9 mouse cellular contexts compared by ENCODE assay signal in the genomic region with DNA sequence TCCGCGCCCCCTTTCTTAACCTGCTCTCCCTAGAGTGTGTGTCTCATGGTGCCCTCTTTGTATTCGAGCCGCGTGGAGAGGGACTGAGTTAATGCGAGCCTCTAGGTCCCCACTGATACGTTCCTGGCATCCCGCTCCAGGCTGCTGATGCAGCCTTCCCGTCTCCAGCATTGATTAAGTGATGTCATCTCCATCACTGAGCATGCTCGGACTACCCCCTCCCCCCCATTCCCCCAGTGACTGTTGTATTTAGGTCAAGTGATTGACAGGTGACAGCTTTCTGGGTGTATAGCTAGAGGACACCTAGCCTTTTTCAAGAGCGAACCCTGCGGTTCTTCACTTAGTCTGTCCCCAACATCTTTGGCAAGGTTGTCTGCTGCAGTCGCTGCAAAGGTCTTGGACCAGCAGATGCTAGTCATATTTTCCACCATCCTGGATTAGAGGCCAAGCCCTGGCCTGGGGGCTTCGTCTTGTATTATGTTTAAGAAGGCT. TPM values are rescaled to one million over a fixed set of nuclear protein-coding genes. Genes with fewer than 3 reads are reported as not detected.
DNase-seq lines count a peak whose midpoint lies in the region; ATAC-seq and TF ChIP-seq lines count a peak whose summit lies in the region.
"Had no signal": no experiment of that assay in that cellular context is flagged by ENCODE, and none has a peak within 500 bp of the region (broad histone marks: within the 10 kb centered on the region; RNA-seq: fewer than 3 reads in every experiment).

No protein-coding gene starts in this region.

- no peaks in the 10 kb centered on the region for H3K36me3 ChIP-seq in heart, embryonic 10.5 days
- peaks cover 10% of the 10 kb centered on the region; the same call in 1 of the 2 replicates for H3K36me3 ChIP-seq in hindbrain, embryonic 14.5 days (replicated peaks; ENCODE audit: control insufficient read depth, insufficient read depth)
- peaks cover 33% of the 10 kb centered on the region for H3K36me3 ChIP-seq in midbrain, embryonic 10.5 days

- peak overlapping the region; percentile 73 for H3K4me2 ChIP-seq in hindbrain, embryonic 14.5 days (replicated peaks)

- peaks cover 23% of the 10 kb centered on the region for H3K27me3 ChIP-seq in heart, embryonic 10.5 days (ENCODE audit: insufficient read depth, poor library complexity, severe bottlenecking)
- H3K27me3 ChIP-seq in hindbrain, embryonic 14.5 days (ENCODE audit: control insufficient read depth, insufficient read depth, low read length): no peaks in the 10 kb centered on the region
- H3K27me3 ChIP-seq in midbrain, embryonic 10.5 days (ENCODE audit: low read depth, poor library complexity, severe bottlenecking): no peaks in the 10 kb centered on the region

- no peak for TF ChIP-seq CTCF in gastrocnemius, adult 2 months (IDR thresholded peaks at IDR 0.05)

- no peak for DNase-seq in heart, embryonic 10.5 days (ENCODE audit: low spot score)
- no peak for DNase-seq in heart, adult 8-10 months (ENCODE audit: low spot score)
- DNase-seq in embryo, embryonic 10 days (ENCODE audit: low spot score): peak; percentile 60
- DNase-seq in hindbrain, embryonic 14.5 days (ENCODE audit: low spot score): peak; percentile 65
- DNase-seq in midbrain, embryonic 10.5 days (ENCODE audit: low spot score): peak; percentile 65
- DNase-seq in adrenal gland, postnatal 4 days (ENCODE audit: low spot score in 2 of 2): no peak
- DNase-seq in urinary bladder, postnatal 10 days (ENCODE audit: low spot score): no peak
- DNase-seq in gastrocnemius, adult 2 months: no peak

- peak overlapping the region; percentile 99 for H3K9ac ChIP-seq in hindbrain, embryonic 14.5 days

- intact Hi-C loops in gastrocnemius, adult 2 months (cut with DNase I): no loop called here

- 13% methylated on average over 14 of the region's 14 CpGs for WGBS in heart, embryonic 10.5 days
- WGBS in hindbrain, embryonic 14.5 days: 7% methylated on average over 14 of the region's 14 CpGs
- 15% methylated on average over 14 of the region's 14 CpGs for WGBS in midbrain, embryonic 10.5 days

- H3K27ac ChIP-seq in heart, embryonic 10.5 days: no peak overlapping the region
- peak overlapping the region; percentile 94 for H3K27ac ChIP-seq in hindbrain, embryonic 14.5 days
- H3K27ac ChIP-seq in midbrain, embryonic 10.5 days (replicated peaks): peak overlapping the region; percentile 96
- H3K27ac ChIP-seq in gastrocnemius, adult 2 months: no peak overlapping the region

- H3K4me3 ChIP-seq in heart, embryonic 10.5 days: peak overlapping the region; percentile 82
- peak overlapping the region; percentile 98 for H3K4me3 ChIP-seq in hindbrain, embryonic 14.5 days (replicated peaks; ENCODE audit: low read length)
- peak overlapping the region; percentile 98 for H3K4me3 ChIP-seq in midbrain, embryonic 10.5 days
- no peak overlapping the region for H3K4me3 ChIP-seq in gastrocnemius, adult 2 months
- H3K4me3 ChIP-seq: megakaryocyte, embryonic 14.5 days had no signal

- H3K4me1 ChIP-seq in heart, embryonic 10.5 days: peaks cover 21% of the 10 kb centered on the region
- H3K4me1 ChIP-seq in hindbrain, embryonic 14.5 days (replicated peaks; ENCODE audit: control insufficient read depth, insufficient read depth, low read length): peaks cover 26% of the 10 kb centered on the region
- peaks cover 23% of the 10 kb centered on the region for H3K4me1 ChIP-seq in midbrain, embryonic 10.5 days

- peak; percentile 67 for ATAC-seq in hindbrain, embryonic 14.5 days (ENCODE audit: low FRiP score)

- no peaks in the 10 kb centered on the region for H3K9me3 ChIP-seq in heart, embryonic 10.5 days
- no peaks in the 10 kb centered on the region for H3K9me3 ChIP-seq in hindbrain, embryonic 14.5 days (ENCODE audit: control insufficient read depth, low read length)
- peaks cover 21% of the 10 kb centered on the region; the same call in 1 of the 2 replicates for H3K9me3 ChIP-seq in midbrain, embryonic 10.5 days (replicated peaks)

RNA-seq across cellular contexts. Expression of gene Kif5c, which starts 1.6 kb away (rescaled TPM):
- polyA plus RNA-seq in heart, embryonic 10.5 days (2016; fragmentation: Nextera tagmentation; extraction: Ambion mirVana): 1.7 and 4.3 TPM in 2 replicates
- 1 to 10 TPM; 1.1 to 1.5 (median 1.3) TPM for total RNA-seq in heart, adult 8-10 months (2022)
- 224 and 233 TPM in 2 replicates for polyA plus RNA-seq in hindbrain, embryonic 14.5 days (2014; fragmentation: Nextera tagmentation; extraction: Ambion mirVana)
- 37.3 and 59.0 TPM in 2 replicates for polyA plus RNA-seq in midbrain, embryonic 10.5 days (2016; fragmentation: Nextera tagmentation; extraction: Ambion mirVana)
- total RNA-seq in adrenal gland, postnatal 4 days (2021): 10 to 100 TPM; 20.8 to 31.1 TPM
- under 1 TPM; 0.10 to 0.20 TPM for total RNA-seq in gastrocnemius, adult 2 months (2021)

Comparison
In these comparisons a context has a peak if more than half of its experiments do, and no peak if none do; other contexts are left out.
1. DNase-seq: peak in embryo, embryonic 10 days (single experiment), hindbrain, embryonic 14.5 days (single experiment) and midbrain, embryonic 10.5 days (single experiment); none in heart, embryonic 10.5 days (single experiment), heart, adult 8-10 months (single experiment), adrenal gland, postnatal 4 days (0 of 2), urinary bladder, postnatal 10 days (single experiment) and gastrocnemius, adult 2 months (single experiment).
2. H3K27ac ChIP-seq: peak in hindbrain, embryonic 14.5 days (single experiment) and midbrain, embryonic 10.5 days (single experiment); none in heart, embryonic 10.5 days (single experiment) and gastrocnemius, adult 2 months (single experiment).
3. RNA of gene Kif5c, which starts 1.6 kb away (total RNA-seq): 20.8 to 31.1 TPM in adrenal gland, postnatal 4 days; 1.1 to 1.5 TPM in heart, adult 8-10 months and 0.10 to 0.20 TPM in gastrocnemius, adult 2 months; every median in the first group is over 4 times any median in the second.